Mouse (Mus musculus): Measurements from ENCODE around the gene Nkx1-1.

Gene Nkx1-1

GRCm38 (mm10) chr5:33420313-33420712 is 13.5 kb downstream of the Nkx1-1 start:
- intact Hi-C loops (cut with DNase I) = no loop called here

GRCm38 (mm10) chr5:33400819-33401218 is 33.0 kb downstream of the Nkx1-1 start:
- intact Hi-C loops (cut with DNase I) = no loop called here

GRCm38 (mm10) chr5:33396828-33397227 is 36.9 kb downstream of the Nkx1-1 start:
- intact Hi-C loops (cut with DNase I) = loop anchor here (5.0 kb wide), 1 partner anchor 190 kb away; no protein-coding TSS in a partner anchor

- intact Hi-C loops (cut with DNase I) = loop anchor here (5.0 kb wide), 1 partner anchor 192 kb away; no protein-coding TSS in a partner anchor
Measured at GRCm38 (mm10) chr5:33395693-33396092, 38.1 kb downstream of the Nkx1-1 start.

GRCm38 (mm10) chr5:33393803-33394202 is 40.0 kb downstream of the Nkx1-1 start:
- intact Hi-C loops (cut with DNase I) = loop anchor here (1.0 to 5.0 kb wide), 2 partner anchors 48 to 102 kb away; no protein-coding TSS in a partner anchor

GRCm38 (mm10) chr5:33387550-33387949 is 46.2 kb downstream of the Nkx1-1 start:
- intact Hi-C loops (cut with DNase I) = no loop called here

All from adrenal gland (tissue).